Mouse (Mus musculus): Measurements from ENCODE around the gene Tmcc3. TPM values are rescaled to one million over a fixed set of nuclear protein-coding genes. Genes with fewer than 3 reads are reported as not detected.

Tmcc3 gene
- total and polyA plus RNA-seq, 2 experiments from 2014 or later, result 12.8 to 14.7 TPM

DNA sequence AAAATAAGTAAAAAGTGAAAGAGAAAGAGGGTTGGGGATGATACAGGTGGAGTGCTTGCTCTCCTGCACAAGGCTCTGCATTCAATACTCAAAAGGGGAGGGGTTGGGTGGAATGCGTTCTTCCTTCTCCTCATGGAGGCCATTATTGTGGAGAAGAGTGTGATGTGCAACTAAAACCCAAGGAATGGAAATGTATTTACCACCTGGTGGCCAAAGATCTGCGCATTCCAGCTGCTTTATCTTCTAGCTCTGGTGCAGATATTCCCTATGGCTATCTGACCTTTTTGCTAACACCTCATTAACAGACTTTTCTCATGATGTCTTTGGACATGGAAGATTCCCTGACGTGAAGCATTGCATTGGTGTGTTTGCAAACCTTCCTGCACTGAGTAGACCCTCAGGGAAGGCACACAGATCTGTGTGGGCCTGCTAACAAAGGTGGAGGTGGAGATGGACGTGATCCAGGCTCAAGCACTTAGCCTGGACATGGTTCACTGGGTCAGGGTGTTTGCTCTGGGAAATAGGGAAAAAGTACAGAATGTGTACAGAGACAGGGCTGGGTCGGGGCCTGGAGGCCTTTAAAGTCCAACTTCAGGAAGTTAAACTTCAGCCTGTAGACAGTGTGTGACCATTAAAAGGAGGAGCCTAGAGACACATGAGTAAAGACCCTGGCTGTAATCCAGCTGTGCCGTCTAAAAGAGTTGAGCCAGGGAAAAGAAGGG lies 245.8 kb downstream of the Tmcc3 start:
- no peak for TF ChIP-seq CTCF (IDR thresholded peaks at IDR 0.05)
- no peaks in the 10 kb centered on the region for H3K27me3 ChIP-seq (ENCODE audit: insufficient read depth, low read length)
- ATAC-seq (ENCODE audit: low FRiP score) (no peak), DNase-seq (ENCODE audit: low spot score) (no peak)
- H3K4me2 ChIP-seq (ENCODE audit: low read depth, low read length, poor library complexity, severe bottlenecking), result no peak overlapping the region
- H3K4me3 ChIP-seq (ENCODE audit: low read depth, low read length), result no peak overlapping the region
- WGBS, result 76% methylated on average over 6 of the region's 6 CpGs
- no peaks in the 10 kb centered on the region for H3K9me3 ChIP-seq (ENCODE audit: low read length)
- H3K36me3 ChIP-seq (ENCODE audit: insufficient read depth, low read length), result no peaks in the 10 kb centered on the region
- H3K9ac ChIP-seq (replicated peaks; ENCODE audit: low read length, poor library complexity, severe bottlenecking), result no peak overlapping the region
- no peaks in the 10 kb centered on the region for H3K4me1 ChIP-seq (ENCODE audit: insufficient read depth, low read length)
- no peak overlapping the region for H3K27ac ChIP-seq (ENCODE audit: low read depth, low read length)

- no peak for ATAC-seq (ENCODE audit: low FRiP score)
- DNase-seq (ENCODE audit: low spot score), result no peak
- no peaks in the 10 kb centered on the region for H3K4me1 ChIP-seq (ENCODE audit: insufficient read depth, low read length)
- H3K27me3 ChIP-seq (ENCODE audit: insufficient read depth, low read length), result no peaks in the 10 kb centered on the region
- 84% methylated on average over 7 of the region's 7 CpGs for WGBS
- no peak for TF ChIP-seq CTCF (IDR thresholded peaks at IDR 0.05)
- no peak overlapping the region for H3K4me2 ChIP-seq (ENCODE audit: low read depth, low read length, poor library complexity, severe bottlenecking)
- no peaks in the 10 kb centered on the region for H3K36me3 ChIP-seq (ENCODE audit: insufficient read depth, low read length)
- H3K9me3 ChIP-seq (ENCODE audit: low read length), result no peaks in the 10 kb centered on the region
- H3K27ac ChIP-seq (ENCODE audit: low read depth, low read length), result no peak overlapping the region
- no peak overlapping the region for H3K9ac ChIP-seq (replicated peaks; ENCODE audit: low read length, poor library complexity, severe bottlenecking)
- H3K4me3 ChIP-seq (ENCODE audit: low read depth, low read length), result no peak overlapping the region
These were observed 247.1 kb downstream of the Tmcc3 start for GRCm38 (mm10) chr10:94558826-94559225.

DNA sequence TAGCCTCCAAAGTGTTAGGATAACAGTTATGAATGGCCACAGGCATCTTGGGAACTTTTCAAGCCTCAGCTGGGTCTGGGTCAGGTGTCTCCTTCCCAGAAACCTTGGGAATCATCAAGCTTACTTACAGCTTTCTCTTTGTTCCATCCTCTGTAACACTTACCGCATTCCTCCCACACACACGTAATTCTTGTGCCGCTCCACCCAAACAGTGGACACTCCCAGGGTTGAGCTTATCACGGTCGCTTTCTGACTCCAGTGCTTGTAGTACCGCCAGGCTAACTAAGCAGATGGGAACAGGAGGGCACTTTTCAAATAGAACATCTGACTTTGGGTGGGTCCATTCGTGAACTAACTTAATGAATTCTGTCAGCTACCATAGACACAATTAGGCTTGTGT lies 249.6 kb downstream of the Tmcc3 start:
- ATAC-seq (ENCODE audit: low FRiP score) (no peak), DNase-seq (ENCODE audit: low spot score) (no peak)
- Histone ChIP-seq H3K4me2 (ENCODE audit: low read depth, low read length, poor library complexity, severe bottlenecking) (no peak overlapping the region), H3K36me3 (ENCODE audit: insufficient read depth, low read length) (no peaks in the 10 kb centered on the region), H3K27me3 (ENCODE audit: insufficient read depth, low read length) (no peaks in the 10 kb centered on the region), H3K9ac (replicated peaks; ENCODE audit: low read length, poor library complexity, severe bottlenecking) (no peak overlapping the region), H3K9me3 (ENCODE audit: low read length) (no peaks in the 10 kb centered on the region), H3K4me1 (ENCODE audit: insufficient read depth, low read length) (no peaks in the 10 kb centered on the region), H3K27ac (ENCODE audit: low read depth, low read length) (no peak overlapping the region), H3K4me3 (ENCODE audit: low read depth, low read length) (no peak overlapping the region)
- WGBS, result 57% methylated on average over 7 of the region's 7 CpGs
- TF ChIP-seq CTCF (IDR thresholded peaks at IDR 0.05), result no peak

DNA sequence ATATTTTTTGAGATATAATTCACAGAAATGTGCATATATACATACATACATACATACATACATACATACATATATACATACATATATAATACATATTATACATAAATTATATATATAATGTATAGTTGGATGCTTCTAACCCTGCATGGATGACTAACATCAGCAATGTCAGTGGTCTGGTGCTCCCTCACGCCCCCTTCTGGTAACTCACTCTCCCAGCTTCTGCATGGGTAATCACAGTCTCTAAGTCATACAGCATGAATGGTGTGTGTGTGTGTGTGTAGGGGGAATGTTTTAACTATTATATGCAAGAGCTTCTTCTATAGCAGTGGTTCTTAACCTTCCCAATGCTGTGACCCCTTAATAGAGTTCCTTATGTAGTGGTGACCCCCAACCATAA lies 250.4 kb downstream of the Tmcc3 start:
- no peak overlapping the region for H3K27ac ChIP-seq (ENCODE audit: low read depth, low read length)

GRCm38 (mm10) chr10:94562991-94563390 lies 251.2 kb downstream of the Tmcc3 start:
- Histone ChIP-seq H3K4me1 (ENCODE audit: insufficient read depth, low read length) (no peaks in the 10 kb centered on the region), H3K27me3 (ENCODE audit: insufficient read depth, low read length) (no peaks in the 10 kb centered on the region), H3K27ac (ENCODE audit: low read depth, low read length) (no peak overlapping the region), H3K9ac (replicated peaks; ENCODE audit: low read length, poor library complexity, severe bottlenecking) (no peak overlapping the region), H3K9me3 (ENCODE audit: low read length) (no peaks in the 10 kb centered on the region), H3K36me3 (ENCODE audit: insufficient read depth, low read length) (no peaks in the 10 kb centered on the region), H3K4me3 (ENCODE audit: low read depth, low read length) (no peak overlapping the region), H3K4me2 (ENCODE audit: low read depth, low read length, poor library complexity, severe bottlenecking) (no peak overlapping the region)
- ATAC-seq (ENCODE audit: low FRiP score) (no peak), DNase-seq (ENCODE audit: low spot score) (no peak)
- TF ChIP-seq CTCF (IDR thresholded peaks at IDR 0.05), result no peak
- WGBS, result 93% methylated on average over 3 of the region's 3 CpGs

More for the DNA sequence above, 250.4 kb downstream of the Tmcc3 start:
- Histone ChIP-seq H3K9ac (replicated peaks; ENCODE audit: low read length, poor library complexity, severe bottlenecking) (no peak overlapping the region), H3K4me2 (ENCODE audit: low read depth, low read length, poor library complexity, severe bottlenecking) (no peak overlapping the region), H3K36me3 (ENCODE audit: insufficient read depth, low read length) (no peaks in the 10 kb centered on the region), H3K4me3 (ENCODE audit: low read depth, low read length) (no peak overlapping the region), H3K9me3 (ENCODE audit: low read length) (no peaks in the 10 kb centered on the region), H3K4me1 (ENCODE audit: insufficient read depth, low read length) (no peaks in the 10 kb centered on the region), H3K27me3 (ENCODE audit: insufficient read depth, low read length) (no peaks in the 10 kb centered on the region)
- whole genome bisulfite sequencing, result 14% methylated on average over 1 of the region's 1 CpGs
- ATAC-seq (ENCODE audit: low FRiP score) (no peak), DNase-seq (ENCODE audit: low spot score) (no peak)
- TF ChIP-seq CTCF (IDR thresholded peaks at IDR 0.05), result peak; percentile 56

GRCm38 (mm10) chr10:94565410-94566221 lies 253.9 kb downstream of the Tmcc3 start:
- Histone ChIP-seq H3K27me3 (ENCODE audit: insufficient read depth, low read length) (no peaks in the 10 kb centered on the region), H3K4me3 (ENCODE audit: low read depth, low read length) (no peak overlapping the region), H3K4me2 (ENCODE audit: low read depth, low read length, poor library complexity, severe bottlenecking) (no peak overlapping the region), H3K27ac (ENCODE audit: low read depth, low read length) (no peak overlapping the region), H3K9me3 (ENCODE audit: low read length) (no peaks in the 10 kb centered on the region), H3K36me3 (ENCODE audit: insufficient read depth, low read length) (no peaks in the 10 kb centered on the region), H3K9ac (replicated peaks; ENCODE audit: low read length, poor library complexity, severe bottlenecking) (no peak overlapping the region), H3K4me1 (ENCODE audit: insufficient read depth, low read length) (no peaks in the 10 kb centered on the region)
- ATAC-seq (ENCODE audit: low FRiP score), result no peak
- no peak for TF ChIP-seq CTCF (IDR thresholded peaks at IDR 0.05)
- DNase-seq (ENCODE audit: low spot score), result no peak
- 66% methylated on average over 7 of the region's 7 CpGs for WGBS
